Mouse (Mus musculus) adrenal gland, adult 18-20 months (tissue): ENCODE data around the gene Fasn. TPM values are rescaled to one million over a fixed set of nuclear protein-coding genes. Genes with fewer than 3 reads are reported as not detected.
A peak's percentile ranks its signal among the peaks of the same experiment; 100 is the strongest.

ENCODE experiments used
- DNase-seq, 2 experiments: peaks; one replicate each; pipeline ENCODE4 v3.0.0; 2021 to 2022; ENCODE audit warnings: low spot score in 2 of 2
- total RNA-seq, 2 experiments: library from RNA; stranded (reverse); gene quantifications; 1 replicate in 1 of 2; 2 replicates in 1 of 2; pipeline ENCODE4 v1.2.3; 2021

Fasn gene
- total RNA-seq, 2 experiments from 2014 or later, result 2,155 to 5,020 TPM

DNA sequence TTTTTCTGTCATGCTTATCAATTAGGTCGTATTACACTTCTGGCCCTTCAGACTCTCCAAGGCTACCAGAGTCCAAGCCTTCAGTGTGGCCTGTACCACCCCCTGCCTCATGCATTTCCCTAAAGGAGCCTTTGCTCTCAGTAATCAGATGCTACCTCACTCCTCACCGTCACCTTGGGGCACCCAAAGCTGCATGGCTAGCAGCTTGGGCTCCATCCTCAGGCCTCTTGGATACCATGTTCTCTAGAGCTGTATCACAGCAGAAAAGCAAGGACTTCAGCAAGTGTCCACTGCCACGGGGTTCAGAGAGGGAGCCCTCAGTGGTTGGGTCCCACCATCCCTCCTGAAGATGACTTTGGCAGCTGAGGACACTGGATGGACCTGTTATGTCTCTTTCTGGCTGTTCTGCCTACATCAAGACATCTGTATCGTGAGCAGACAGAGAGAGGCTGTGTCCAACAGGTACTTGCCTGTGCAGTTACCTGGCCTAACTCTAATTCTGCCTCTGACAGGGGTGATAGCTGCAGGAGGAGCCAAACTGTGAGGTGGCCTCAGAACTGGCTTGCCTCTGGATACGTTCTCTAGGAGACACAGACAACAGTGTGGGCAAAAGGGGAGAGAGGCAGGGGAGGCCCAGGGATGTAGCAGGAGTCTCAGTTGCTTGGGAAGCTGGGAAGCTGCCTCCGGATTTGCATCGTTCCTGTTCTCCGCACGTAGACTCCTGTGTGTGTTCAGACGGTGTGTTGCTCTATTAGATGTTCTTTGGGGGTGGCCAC is 5.6 kb upstream of the Fasn start:
- no peak for DNase-seq

DNA sequence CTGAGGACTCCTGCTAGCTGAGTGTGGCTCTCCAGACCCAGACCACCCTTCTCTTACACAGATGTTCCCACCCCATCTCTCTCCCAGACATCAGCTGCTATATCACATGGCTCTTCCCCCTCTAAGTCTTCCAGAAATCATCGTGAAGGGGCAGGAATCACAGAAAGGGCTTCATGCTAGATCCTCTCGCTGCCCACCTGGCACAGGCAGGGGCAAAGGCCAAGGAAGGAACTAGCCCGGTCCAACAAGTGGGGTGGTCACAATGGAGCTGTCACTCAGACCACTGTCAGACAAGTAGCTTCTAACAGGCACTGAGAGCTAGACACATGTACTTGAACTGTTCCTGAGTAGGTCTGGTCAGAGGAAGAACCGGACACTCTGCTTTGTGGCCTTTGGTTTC is 4.1 kb upstream of the Fasn start:
- no peak for DNase-seq

DNA sequence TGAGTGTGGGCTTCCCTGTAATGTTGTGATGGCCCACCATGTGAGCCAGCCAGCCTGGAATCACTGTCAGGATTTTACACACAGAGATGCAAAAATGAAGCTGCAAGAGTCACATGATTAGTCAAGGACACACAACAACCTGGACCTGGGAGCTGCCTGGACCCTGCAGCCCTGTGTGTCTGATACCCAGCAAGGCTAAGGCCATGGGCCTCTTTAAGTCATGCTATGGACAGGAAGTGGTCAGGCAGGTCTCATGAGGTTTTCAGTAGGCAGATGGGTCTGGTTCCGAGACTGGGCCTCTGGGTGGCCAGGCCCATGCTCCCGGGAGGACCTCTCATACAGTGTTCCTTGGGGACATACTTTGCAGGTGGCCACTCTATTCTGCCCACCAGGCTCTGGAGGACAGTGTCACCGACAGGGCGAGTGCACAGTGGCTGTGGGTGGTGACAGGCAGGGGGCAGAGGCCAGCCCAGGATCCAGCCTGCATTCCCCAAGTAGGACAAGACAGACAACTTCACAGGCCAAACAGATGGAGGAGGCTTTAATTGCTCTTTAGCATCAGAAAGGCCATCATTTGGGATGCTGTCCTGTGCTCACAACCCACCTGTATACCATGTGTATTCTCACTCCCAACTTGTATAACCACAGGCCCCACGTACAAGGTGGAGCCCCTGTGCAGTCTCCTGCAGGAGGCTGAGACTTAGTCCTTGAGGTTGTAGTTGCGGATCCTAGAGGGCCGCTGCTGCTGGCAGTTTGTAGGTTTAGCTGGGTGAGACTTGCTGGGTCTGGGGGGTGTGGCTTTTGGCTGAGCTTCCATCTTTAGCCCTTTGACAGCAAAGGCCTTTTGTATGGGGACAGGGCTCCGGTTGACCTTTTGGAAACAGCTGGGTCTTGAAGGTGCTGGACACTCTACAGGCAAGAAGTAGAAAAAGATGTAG is 1.9 kb upstream of the Fasn start:
- DNase-seq, result no peak

DNA sequence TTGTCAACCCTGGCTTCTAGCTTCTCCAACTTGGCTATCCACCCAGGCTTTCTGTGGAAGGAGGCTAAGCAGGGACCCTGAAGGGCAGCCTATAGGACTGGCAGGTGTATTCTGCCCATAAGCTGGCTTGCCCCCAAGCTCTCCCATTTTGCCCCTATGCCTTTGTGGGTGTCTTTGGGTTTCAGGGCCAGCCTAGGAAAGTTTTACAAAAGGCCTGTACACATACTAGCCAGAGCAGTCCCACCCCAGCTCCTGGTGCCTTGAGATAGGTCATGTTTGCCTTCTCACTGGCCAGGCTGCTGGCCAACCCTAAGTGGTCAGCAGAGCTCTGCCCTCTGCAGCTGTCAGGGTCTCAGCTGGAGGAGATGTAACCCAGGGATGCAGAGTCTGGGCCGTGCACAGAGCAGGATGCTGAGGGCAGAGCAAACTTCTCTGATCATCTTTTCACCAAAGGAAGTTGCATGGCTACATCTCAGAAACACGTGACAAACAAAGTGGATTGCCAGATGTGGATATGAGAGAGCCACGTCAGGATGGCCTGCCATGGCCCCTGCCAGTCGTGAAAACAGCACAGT is 1.0 kb upstream of the Fasn start:
- DNase-seq, result no peak

DNA sequence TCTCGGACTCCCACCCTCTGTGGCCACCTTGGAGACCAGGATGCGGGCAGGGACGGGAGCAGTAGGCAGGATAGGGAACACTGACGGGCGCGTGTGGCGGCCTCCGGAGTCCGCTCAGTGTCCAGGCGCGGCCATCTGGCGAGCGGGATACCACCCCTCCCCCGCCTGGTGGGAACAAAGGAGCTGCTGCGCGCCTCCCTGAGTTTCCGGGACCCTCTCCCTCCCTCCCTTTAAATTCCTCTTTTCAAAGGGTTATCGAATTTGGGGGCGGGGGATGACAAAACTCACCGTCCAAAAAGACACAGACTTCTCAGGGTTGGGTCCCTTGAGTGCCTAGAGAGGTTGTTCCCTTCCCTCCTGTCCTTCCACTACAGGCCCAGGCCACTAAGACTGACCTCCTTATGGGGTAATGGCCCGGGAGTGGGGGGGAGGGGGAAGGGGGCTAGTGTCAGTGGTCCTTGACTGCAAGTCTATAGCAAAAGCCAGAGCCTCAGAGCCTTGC is 491 bp upstream of the Fasn start:
- no peak for DNase-seq

DNA sequence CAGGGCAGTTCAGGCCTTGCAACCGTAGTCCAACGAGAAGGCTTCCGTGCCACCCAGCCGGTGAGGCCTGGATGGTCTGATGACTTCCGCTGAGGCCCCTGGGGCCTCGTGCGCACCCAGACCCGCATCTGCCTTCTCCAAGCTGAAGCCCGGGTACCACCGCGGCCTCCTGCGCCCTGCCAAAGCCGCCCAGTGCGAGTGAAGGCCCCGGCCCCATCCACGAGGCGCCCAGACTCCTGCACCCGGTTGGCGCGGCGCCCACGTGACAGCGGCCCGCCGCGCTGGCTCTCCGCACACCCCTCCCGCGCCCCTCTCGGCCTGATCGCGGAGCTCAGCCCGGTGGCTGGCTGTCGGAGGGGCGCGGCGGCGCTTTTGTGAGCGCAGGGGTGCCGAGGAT is 798 bp downstream of the Fasn start:
- DNase-seq, result peak in 1 of 2 experiments; percentile 70

DNA sequence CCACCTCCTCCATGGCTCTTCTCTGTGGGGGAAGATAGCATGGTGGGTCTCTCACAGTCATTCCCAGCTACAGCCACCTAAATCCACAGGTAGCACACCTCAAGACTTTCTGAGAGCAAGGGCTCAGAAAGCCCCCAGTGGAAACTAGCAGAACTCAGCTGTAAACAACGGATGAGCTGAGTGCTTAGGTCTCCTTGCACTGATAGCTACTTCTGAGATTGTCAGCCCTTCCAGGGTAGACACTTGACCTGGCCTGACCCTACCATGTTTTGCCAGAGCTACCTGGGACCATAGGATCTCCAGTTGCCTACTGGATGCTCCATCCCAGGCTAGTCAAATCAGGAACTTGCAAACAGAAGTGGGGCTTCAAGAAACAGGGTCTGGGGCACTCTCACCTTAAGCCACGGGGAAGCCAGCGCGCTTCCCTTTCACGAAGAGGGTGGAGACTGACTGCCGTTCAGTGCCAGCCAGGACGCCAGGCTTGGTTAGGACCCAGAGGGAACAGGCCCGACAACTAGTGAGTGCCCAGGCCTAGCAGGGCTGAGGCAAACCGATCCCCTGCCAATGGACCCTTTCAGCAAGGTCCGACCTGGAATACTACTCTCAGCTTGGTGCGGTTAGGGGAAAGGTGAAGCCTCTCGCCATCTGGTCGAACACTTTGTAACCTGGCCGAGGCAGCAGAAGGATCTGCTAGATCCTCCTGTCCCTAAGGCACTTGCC is 1.4 kb downstream of the Fasn start:
- no peak for DNase-seq

DNA sequence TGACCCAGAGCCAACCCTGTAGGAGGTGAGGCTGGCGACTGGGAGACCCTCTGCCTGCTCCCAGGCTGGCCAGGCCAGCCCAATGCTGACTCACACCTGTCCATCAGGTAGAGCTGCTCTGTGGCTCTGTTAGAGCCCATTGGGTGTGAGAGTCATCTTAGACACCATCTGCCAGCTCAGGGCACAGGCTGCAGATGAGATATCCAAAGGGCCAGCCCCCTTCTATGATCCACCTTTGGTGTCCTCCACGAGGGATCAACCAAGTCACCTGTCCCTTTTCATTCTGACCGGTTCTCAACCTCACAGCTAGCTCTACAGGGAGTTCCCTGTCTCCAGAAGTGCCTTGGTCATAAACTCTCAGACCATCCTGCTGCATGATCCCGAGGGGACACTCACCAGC is 2.0 kb downstream of the Fasn start:
- DNase-seq, result no peak

DNA sequence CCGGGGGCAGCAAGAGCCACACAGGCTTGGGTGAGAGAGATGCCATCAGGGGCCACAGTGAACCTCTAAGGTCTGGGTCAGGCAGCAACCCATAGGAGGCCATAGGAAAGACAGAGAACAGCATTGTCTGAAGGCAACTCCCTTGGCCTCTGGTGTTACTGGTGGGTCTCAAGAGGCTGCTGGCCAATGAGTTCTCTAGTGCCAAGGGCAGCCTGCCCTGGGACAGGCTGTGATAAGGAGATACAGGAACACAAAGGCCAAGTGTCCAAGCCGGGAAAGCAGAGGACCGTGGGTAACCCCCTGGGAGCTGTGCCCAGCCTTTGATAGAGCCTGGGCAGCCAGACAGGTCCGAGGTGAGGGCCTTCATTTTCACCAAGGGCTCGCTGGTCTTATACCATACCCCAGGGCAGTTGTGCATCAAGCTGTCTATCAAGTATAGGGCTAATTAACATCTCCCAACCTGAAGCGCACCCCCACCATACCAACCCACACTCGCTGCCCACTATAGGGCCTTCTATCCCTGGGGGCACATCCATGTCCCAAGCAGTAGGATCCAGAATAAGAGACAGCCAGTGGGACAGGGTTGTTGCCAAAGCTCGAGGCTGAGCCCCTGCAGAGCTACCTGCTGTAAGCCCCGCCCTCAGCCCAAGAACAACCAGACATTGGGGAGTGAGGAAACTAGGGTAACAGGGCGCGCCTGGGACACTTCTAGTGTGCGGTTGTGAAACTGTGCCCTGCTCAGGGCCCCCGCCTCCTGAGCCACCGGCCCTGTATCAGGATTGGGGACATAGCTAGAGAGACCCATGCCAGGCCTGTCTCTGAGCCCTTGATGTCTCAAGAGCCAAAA is 3.0 kb downstream of the Fasn start:
- DNase-seq, result no peak

DNA sequence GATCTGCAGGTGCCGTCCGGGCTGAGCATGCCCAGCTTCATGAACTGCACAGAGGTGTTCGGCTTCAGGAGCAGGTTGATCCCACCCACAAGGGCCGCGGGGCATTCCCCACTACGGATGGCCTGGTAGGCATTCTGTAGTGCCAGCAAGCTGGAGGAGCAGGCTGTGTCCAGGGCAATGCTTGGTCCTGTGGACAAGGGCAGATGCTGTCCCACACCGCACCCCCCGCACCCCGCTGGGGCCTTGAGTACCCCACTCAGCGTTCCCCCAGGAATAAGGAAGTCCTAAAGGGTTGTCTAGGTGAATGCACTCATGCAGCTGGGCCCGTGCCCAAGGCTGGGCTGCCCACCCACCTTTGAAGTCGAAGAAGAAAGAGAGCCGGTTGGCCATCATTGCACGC is 3.8 kb downstream of the Fasn start:
- no peak for DNase-seq

DNA sequence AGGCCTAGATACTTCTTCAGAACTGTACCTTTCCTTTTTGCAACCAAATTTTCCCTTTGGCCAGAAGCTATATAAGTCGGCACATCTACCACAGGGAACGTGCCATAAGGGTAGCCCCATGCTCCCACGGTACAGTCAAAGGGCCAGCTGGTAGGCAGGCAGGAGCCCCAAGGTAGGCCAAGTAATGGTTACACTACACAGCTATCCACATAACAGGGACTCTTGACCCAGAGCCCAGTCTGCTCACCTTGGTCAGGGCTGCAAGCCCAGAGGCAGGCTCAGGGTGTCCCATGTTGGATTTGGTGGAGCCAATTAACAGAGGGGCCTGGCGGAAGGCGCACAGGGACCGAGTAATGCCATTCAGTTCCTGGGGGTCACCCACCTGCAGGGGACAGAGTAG is 4.8 kb downstream of the Fasn start:
- DNase-seq, result no peak

DNA sequence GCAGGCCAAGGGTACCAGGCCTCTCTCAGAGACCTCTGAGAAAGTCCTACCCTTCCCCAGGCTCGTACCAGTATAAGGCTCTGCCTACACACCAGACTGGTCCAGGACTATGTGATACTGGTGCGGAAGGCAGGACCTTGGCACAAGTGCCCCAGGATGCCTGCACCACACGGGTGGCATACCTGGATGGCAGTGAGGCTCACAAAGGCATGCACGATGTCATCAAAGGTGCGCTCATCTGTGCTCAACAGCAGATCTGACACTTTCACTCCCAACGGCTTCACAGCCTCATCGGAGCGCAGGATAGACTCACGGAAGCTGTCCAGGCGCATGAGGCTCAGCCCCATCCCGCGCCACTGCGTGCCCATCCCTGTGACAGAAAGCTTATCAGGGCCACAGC is 6.1 kb downstream of the Fasn start:
- DNase-seq, result no peak

DNA sequence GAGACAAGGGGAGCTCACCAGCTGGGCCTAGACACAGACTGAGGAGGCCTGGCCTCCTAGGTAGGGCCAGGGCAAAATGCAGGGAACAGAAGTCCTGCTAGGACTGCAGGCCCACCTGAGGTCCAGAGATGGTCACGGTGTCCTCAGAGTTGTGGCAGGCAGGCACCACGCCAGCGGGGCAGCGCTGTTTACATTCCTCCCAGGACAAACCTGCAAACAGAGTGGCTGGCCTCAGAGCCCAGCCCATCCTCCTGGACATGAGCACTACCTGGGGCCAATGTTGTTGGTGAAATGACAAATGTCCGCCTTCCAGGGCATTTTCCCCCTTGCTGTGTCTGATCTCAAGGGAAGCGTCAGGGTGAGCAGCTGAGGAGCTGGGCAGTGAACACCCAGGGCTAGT is 7.0 kb downstream of the Fasn start:
- no peak for DNase-seq

DNA sequence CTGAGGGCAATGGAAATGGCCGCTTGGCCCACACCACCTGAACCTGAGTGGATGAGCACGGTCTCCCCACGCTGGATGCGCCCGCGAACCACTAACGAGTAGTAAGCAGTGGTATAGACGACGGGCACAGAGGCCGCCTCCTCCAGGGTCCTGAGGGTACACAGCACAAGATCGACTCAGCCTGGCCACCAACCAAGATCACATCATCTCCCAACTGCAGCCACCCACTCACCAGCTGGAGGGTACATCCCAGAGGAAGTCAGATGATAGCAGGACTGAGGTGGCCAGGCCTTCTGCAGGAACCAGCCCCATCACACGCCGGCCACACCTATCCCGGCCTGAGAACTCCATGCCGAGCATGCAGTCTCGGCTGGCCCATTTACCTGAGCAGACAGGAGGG is 12.3 kb downstream of the Fasn start:
- no peak for DNase-seq

DNA sequence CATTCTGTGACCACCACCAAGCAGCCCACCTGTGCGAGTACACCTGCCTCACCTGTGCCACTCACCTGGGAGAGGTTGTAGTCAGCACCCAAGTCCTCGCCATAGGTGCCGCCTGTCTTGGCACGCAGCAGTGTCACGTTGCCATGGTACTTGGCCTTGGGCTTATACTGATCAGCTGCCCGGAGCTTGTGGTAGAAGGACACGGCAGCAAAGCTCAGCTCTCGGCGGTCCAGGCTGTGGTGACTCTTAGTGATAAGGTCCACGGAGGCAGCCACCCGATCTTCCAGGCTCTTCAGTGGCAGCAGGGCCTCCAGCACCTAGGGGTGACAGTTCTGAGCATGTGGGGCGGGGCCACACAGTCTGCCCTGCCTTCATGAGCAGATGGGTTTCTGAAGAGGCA is 16.3 kb downstream of the Fasn start:
- no peak for DNase-seq

DNA sequence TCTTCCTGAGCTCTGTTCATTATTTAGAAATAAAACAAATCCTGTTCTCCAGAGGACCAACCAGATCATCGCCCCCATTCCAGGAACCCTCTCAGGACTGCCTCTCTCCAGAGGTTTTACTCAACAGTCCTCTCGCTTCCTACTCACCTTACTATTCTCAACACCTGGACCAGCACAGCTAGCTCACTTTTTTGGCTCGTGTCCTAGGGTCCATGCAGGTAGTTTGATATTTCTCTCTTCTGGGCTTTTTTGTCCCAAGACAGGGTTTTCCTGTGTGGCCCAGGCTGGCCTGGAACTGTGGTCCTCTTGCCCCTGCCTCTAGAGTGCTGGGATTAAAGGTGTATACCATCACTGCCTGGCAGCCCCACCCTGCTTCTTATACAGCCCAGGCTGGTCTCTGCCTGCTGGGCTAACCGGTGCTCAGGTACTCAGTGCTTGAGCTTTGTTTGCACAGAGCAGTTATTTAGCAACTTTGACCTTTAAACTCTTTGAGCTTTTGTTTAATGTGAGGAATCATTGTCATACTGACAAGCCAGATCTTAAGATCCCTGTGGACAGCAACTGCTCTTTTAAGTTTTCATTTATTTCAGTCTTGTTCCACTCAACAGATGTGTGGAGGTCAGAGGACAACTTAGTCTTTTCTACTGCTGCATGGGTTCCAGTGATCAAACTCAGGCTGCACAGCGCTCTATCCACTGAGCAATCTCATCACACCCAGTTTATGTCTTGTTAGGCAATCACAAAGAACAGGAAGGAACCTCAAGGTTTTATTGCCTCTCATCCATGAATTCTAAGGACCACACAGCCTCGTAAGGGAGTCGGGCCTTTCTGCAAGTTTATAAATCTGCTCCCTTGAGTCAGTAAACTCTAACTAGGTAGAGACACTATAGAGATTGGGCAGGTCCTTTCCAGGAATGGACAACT is 18.7 kb downstream of the Fasn start:
- no peak for DNase-seq

DNA sequence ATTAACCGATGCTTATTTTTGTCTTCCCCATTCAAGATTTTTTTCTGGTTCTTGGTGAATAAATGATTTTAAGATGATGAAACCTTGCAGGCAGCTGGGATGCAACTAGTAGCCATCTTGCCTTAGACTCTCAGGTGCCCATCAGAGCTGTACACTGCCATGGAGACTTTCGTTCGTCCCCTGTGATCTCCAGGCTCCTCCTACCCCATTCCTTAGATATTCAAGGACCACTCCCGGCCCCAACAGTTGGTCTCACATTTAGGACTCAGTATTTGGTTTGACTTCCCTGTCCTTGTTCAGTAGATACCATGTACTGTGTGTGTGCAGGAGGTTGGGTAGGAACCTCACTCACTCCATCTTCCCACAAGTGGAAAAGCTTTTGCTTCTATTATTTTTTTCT is 19.6 kb downstream of the Fasn start:
- DNase-seq, result no peak

DNA sequence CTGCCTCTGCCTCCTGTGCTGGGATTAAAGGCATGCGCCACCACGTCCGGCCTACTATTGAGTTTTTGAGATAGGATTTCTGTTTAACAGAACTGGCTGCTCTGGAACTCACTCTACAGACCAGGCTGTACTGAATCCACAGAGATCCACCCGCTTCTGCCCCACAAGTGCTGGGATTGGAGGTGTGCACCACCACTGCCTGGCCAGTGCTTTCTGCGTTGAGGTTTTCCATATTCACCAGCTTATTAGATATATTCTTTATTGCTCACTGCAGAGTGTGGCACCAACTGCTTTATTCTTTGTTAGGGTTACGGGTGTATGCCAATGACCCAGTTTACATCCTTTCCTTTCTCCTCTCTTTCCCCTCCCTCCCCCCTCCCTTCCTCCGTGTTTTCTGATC is 20.1 kb downstream of the Fasn start:
- no peak for DNase-seq
